Mouse (Mus musculus): ENCODE data around the gene Rnf220.

The Rnf220 gene

DNA sequence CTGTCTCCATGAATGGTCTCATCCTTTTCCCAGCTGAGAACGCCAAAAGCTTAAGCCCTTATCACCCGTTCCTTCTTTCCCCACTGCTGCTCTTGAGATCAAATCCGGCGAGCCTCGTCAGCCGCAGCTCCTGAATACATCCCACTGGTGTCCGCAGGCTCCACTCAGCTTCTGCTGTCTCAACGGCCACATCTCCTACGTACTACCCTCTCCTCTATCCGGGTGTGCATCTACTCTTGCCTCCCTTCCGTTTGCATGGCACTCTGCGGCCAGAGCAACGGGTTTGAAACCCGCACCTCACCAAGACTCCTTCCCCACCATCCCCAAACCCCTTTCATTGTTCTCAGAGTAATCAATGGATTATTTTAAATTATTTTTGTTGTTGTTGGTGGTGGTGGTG is 58.8 kb downstream of the Rnf220 start:
- no peak for DNase-seq (ENCODE audit: low read depth, low spot score)

DNA sequence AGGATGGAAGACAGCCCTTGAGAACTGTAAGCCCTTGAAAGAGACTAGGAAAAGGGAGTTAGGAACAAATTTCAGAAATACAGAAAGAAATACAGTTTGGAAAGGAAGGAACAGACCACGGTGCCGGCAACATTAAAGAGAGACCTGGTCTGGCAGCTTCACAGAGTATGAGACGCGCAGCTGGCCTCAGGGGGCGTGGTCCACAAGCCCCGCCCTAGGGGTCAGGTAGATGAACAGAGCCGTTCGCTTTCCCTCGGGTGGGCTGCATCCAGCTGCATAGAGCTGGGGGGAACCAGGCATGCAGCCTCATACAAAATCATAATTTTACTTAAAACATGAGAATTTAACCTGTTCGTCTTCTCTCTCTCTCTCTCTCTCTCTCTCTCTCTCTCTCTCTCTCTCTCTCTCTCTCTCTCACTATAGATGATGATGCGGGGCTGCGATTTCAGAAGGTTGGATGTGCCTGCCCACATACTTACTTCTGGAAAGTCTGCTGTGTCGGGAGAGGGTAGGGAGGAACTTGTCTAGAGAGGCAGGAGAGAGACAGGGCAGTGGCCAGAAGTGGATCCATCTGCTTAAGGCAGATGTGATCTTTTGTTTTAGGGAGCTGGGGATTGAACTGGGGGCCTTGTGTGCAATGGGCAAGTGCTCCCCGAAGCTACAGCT is 59.7 kb downstream of the Rnf220 start:
- DNase-seq (ENCODE audit: low read depth, low spot score), result no peak

DNA sequence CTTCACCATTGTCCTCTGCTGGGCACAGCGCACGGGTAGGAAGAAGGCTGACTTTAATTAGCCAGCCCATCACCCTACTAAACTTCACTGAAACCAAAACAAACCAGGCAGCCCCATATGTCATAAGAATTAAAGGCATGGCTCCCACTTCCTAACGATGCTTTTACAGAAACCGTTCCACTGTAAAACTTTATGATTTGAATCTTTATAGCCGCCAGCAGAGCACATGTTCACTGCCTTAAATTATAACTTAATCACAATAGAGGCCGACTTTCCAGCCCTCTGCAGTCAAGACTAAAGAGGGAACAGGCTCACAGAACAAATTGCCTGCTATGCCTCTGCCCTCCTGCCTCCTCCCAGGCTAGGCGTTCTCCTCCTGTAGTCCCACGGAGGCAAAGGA is 62.5 kb downstream of the Rnf220 start:
- DNase-seq (ENCODE audit: low read depth, low spot score), result peak; percentile 55

DNA sequence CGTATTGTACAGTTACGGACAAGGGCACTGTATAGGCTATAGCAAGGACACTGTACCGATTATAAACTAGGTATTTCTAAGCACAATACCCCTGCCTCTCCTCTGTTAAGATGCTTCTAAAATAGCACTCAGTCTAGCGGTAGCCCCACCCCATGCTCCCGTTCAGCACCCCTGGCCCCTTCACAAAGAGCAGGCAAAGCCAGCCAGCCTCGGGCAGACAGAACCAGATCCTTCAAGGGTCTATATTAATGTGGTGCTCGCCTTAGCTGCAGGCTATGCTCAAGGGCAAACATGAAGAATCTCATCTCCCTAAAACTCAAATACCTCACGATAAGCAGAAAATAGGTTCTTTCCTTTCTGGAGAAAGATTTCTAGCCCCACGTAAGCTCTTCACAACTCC is 67.2 kb downstream of the Rnf220 start:
- DNase-seq (ENCODE audit: low read depth, low spot score), result no peak

DNA sequence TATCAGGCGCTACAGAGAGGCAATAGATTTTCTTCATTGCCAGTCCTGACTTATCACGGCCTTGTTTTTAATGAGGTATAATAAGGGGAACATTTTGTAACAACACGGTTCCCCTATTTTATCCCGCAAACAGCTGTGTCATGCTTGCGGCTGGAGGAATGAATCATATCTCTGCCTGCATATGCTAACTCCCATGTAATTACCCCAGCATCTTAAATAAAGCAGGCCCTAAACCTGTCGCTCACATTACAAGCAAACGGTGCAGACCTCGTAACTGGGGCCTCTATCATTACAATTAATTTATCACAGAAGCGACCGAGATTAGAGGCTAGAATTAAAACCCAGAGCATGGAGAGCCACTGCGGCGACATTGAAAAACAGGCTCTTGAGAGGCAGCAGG is 69.3 kb downstream of the Rnf220 start:
- no peak for DNase-seq (ENCODE audit: low read depth, low spot score)

DNA sequence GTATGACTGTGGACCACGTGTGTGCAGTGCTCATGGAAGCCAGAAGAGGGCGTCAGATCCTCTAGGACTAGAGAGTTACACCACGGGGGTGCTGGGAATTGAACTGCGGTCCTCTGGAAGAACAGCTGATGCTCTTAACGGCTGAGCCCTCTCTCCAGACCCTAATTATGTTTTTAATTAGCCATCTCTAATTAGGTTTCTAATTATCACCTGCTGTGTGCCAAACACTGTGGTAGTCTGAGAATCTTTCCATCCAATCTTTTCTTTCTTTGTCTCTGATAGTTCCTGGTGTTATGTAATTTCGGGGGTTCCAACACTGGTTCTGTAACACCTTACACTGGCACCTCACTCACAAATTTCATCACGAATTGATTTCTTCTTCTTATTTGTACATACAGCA is 75.8 kb downstream of the Rnf220 start:
- DNase-seq (ENCODE audit: low read depth, low spot score), result no peak

DNA sequence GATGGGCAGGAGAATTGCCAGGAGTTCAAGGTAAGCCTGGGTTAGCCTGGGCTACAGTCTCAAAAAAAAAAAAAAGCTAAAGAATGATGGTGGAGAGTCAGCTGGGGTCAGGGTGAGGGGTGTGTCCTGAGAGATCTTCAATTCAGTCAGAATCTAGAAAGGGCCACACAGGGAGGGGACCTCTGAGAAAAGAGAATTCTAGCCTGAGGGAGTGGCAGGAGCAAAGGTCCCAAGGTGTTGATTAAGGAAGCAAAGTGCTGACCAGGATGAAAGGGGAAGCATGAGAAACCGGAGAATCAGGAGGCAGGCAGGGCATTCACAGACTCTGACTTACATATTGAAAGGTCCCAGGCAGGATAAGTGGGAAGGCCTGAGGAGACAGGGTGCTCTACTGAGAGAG is 80.0 kb downstream of the Rnf220 start:
- no peak for DNase-seq (ENCODE audit: low read depth, low spot score)

DNA sequence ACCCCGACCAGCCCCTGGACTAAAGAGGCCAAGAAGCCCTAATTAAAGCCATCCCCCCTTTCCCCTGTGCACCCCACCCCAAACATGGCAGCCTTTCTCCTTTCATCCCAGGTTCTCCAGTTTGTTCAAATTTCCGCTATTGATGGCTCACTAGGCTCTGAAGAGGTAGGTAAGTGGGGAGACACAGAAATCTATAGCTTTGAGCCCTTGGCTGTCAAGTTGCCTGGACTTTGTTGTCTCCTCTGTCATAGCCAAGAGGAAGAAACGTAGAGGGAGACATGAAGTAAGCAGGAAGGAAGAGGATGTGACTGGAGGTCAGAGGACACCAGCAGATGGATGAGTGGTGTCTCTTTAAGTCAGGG is 86.8 kb downstream of the Rnf220 start:
- no peak for DNase-seq (ENCODE audit: low read depth, low spot score)

DNA sequence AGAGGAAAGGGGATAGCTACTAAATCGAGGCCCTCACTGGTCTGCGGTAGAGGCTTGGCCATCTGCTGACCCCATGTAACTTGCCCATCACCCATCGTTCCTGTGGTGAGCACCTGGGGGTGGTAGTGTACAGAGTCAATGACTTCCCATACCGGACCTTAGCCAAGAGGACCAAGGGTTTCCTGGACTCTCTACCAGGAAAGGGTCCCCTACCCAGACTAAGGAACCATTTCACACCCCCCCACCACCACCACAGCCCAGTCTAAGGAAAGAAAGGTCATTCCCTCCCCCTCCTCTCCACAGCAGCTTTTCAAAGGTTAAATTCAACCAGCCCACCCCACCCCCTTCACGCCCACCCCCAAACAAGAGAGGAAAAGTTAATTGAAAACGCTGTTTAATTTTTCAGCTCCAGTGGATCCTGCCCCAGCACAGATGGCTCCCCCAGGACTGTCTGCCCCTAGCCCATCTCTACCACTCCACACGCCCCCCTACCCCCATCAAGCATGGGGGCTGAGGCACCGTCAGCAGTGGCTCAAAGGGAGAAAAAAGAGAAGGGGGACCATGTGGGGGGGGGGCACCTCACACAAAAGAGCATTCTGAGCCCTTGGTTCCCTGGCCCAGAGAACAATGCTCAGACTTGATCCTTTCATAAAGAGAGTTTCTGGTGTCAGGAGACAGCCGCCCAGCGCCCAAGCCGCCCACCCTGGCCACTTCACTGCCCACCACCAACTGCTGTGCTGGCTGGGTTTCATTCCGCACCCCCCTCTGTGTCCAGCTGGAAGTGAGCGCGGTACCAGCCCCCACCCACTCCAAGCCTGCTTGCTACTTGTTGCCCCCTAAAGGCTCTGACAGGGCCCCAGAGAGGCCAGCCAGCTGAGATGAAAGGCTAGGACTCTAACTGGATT is 87.5 kb downstream of the Rnf220 start:
- DNase-seq (ENCODE audit: low read depth, low spot score), result no peak

DNA sequence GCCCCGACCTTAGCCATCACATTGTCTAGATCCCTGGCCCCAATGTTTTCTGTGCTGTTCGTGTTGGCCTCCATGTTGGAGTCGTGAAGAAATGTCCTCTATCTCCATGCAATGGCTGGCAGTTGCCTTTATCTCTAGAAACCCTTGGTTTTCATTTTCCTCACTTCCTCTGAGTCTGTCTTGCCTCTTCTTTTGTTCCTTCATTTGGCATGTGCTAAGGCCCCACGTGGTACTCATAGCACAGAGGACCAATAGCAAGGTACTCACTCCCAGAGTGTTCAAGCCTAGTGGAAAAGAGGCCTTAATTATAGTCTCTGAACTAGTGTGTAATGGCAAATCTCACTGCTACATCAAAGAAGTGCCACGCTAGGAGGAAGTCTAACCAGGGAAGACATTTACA is 88.9 kb downstream of the Rnf220 start:
- no peak for DNase-seq (ENCODE audit: low read depth, low spot score)

DNA sequence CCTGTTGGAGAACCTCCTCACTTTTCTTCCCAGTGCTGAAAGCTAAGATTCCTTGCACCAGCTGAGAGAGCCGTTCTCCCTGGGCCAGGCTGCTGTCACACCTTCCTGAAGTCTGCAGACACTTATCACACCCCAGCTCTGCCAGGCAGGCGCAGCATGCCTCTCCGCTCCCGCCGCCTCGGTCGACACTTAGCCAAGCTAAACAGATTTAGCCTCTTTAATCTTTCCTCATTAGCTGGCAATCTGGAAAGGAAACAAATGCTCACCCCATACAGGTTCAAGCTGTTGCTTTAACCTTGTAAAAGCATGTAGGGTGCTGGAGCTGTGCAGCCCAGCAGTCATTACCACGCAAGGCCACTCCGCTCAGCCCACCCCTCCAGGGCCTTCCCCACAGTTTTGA is 90.9 kb downstream of the Rnf220 start:
- DNase-seq (ENCODE audit: low read depth, low spot score), result peak; percentile 55

DNA sequence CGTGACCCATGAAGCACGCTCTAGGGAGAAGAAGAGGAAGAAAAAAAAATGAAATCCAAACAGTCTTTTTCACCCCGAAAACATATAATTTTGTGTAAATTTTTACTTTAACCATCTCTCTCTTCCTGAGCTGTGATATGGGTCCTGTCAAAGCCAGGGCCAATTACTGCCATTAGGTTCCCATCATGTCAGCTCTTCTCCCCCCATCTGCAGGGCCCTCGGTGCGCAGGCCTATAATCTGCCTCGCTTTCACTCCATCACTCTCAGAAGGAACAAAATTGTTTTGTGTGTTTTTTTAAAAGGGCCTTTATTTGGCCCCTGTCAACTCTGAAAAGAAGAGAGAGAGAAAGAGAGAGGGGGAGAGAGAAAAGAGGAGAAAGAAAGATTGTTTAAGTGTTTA is 91.6 kb downstream of the Rnf220 start:
- no peak for DNase-seq (ENCODE audit: low read depth, low spot score)

DNA sequence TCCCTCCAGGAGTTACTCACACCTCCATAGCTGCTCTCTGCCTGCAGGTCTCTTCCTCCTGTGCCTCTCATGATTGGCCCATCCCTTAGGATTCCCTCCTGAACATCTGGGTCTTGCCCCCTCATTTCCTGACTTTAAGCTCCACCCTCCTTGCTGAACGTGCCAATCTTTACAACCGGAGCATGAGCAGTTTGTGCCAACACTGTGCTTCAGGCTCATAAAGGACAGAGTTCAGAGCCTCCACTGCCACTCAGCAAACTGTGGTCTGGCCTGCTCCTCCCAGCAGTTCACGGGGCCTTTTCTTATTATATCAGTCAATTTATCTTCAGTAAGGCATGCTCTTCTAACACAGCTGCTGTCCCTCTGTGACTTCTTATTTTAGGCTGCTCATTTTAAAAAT is 93.4 kb downstream of the Rnf220 start:
- no peak for DNase-seq (ENCODE audit: low read depth, low spot score)

DNA sequence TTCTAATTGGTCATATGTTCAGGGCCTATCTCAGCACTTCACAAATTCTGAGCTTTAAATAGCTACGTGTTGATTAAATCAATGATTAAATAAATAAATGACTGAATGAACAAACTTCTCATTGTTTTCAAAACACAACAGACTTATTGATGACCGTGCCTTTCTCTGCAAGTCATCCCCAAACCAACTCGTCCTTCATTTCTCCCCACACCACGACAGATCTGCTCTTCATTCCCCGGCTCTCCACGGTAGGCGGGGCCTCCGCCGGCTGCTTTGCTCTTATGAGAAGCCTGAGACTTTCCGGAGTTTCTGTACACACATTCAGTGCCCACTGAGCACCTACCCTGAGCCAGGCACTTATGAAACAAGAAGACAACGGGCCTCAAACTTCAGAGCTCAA is 99.7 kb downstream of the Rnf220 start:
- no peak for DNase-seq (ENCODE audit: low read depth, low spot score)

DNA sequence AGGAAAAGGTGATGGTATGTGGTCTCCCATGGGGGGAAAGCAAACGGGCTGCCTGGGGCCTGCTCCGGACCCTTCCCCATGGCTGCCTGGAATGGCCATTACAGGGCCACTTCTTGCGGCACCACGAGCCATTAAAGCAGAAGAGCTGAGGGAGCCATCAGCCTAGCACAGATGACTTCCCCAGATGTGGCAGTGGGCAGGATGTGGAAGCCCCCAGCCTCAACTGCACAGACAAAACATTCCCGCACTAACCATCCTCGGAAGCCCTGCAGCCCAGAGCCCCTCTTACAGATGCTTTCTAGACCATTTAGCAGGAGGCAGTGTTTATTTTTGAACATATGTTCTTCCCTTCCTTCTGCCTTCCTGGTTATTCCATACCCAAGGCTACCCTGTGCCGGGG is 103.8 kb downstream of the Rnf220 start:
- DNase-seq (ENCODE audit: low read depth, low spot score), result no peak

DNA sequence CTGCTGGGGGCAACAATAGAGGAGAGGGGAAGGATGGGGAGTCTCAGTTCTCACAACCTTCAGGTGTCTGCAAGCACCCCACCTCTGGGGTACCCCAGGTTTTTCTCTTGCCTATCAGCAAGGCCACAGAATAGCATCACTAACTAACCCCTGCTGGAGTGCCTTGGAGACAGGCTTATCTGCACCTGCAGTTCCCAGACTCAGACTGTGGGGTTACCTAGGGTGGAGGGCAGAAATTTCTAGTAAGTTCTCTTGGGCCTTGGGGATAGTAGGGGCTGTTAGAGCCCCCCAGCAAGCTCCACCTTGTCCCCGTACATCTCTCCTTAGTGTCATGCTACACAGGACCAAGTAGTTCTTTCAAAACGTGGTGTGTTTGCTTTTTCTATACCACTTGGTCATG is 104.5 kb downstream of the Rnf220 start:
- DNase-seq (ENCODE audit: low read depth, low spot score), result no peak

DNA sequence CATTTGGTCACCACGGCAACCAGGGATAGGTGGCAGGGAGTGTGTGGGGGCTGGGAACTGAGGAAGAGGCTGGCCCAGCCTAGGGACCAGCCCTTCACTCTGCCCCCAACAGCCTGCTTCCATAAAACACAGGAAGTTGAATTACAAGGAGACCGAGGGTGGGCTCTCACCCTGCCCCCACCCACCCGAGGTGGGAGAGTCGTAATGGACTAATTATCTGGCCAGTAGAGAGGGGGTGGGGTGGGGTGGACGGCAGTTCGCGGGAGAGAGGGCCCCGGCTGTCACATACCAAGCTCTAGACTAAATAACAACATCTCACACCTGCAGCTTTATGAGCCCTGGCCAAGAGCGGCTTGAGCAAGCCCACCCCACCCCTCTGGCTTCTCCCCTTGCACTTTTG is 104.9 kb downstream of the Rnf220 start:
- peak; percentile 90 for DNase-seq (ENCODE audit: low read depth, low spot score)

DNA sequence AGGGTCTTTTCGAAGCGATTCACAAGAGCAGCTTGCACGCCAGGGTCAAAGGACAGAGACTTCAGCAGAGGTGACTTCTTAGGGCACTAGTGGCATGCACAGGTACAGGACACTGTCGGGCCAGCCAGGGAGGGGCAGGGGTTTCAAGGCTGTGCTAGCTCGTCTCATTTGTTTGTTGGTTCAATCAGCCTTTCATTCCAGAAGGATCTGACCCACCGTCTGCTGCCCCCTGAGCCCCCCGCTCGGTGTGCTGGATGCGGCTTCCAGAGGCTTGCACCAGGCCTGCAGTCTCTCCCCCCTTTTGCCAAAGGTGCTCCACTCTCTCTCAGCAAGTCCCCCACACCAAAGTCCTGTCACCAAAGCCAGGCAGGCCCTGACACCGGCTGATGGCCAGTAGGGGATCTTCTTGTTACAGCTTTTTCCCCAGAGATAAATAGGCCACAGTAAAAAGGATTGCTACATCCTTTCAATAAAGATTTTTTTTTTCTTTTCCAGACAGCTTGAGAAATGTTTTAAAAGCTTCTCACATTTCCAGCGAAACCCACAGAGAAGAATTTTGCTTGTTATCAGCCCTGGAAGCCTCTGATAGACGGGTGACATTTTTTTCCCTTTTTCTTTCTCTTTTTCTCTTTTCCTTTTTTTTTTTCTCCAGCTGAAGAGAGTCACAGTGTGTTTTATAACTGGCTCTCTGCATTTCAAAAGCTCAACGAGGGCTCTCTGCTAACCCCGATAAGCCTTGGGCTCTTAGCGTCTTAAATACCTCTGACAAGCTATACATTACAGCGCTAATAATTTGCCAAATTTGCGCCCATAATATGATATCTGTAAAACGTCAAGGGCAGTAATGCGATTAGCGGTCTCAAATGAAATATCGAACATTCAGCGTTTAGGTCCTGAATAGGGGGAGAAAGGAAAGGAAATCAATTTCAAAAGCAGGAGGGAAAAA is 105.7 kb downstream of the Rnf220 start:
- DNase-seq (ENCODE audit: low read depth, low spot score), result no peak

DNA sequence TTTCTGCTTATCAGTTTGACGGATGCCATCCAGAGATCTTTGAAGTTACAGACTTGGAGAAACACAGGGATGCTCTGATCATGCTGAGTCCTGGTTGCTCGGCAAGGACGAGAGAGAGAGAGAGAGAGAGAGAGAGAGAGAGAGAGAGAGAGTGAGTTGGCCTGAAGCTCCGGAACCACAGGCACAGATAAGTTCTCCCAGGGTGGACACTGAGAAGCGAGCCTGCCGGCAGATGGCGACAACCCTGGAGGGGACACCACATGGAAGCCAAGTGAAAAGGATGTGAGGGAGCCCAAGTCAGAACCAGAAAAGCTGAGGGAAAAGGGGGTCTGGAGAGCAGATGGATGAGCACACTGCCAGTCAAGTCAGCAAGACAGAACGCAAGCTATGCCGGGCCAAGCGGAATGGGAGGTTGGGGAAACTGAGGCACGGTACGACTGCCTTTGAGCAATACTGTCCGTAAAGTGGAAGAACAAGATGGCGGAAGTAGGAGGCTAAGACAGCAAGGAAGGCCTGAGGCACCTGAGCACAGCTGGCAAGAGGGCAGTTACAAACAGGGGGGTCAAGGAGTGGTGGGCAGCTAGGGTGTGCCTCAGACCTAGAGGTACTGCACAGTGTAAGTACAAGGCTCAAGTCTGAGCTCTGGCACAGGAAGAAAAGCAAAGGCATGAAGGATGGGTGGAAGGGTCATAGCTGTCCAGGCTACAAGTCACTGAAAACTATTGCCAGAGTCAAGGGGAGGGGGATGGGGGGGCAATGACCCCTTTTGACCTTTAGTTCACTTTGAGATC is 107.4 kb downstream of the Rnf220 start:
- no peak for DNase-seq (ENCODE audit: low read depth, low spot score)

DNA sequence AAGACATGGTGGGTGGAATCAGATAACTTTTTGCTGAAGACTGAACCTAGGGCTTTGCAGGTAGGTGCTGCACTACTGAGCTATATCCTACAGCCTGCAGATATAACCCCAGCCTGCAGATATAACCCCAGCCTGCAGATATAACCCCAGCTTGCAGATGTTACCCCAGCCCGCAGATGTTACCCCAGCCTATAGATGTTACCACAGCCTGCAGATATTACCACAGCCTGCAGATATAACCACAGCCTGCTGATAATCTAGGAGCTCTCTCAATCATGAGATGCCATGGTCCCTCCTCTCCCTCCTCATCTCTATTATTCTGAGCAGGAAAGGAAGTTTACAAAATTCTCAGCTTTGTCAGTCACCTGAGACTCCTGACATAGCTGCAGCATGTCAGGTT is 111.6 kb downstream of the Rnf220 start:
- no peak for DNase-seq (ENCODE audit: low read depth, low spot score)

DNA sequence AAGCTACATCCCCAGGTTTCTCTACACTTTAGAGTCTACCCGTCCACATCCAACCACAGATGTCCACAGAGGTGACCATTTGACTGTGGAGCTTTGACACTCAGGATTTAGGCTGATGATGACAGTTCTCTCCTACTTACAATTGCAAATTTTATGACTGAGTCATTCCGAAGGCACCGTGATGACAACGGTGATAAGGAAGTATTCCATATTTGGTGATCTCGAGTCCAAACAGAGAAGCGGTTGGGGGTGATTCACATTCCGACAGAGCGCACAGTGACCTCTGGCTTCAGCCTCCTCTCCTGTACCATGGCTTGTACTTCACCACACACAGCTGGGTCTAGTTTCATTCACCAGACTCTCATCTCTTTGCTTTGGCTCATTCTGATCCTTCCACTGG is 115.0 kb downstream of the Rnf220 start:
- DNase-seq (ENCODE audit: low read depth, low spot score), result no peak

DNA sequence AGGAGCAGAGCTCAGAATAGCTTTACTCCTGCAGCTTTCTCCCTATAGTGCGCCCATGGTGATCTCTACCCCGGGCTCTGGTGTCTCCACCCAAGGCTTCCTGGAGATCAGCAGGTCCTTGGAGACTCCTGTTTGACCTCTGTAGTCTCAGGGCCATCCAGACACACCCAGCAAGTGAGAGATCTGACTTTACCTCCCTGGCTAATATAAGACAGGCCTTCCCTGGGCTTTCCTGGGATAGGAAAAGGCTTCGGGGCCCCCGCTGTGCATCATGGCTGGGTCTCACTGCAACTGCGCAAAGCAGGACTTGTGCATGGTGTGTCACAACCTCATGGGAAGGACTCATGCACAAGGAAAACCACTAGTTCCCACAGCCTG is 116.3 kb downstream of the Rnf220 start:
- no peak for DNase-seq (ENCODE audit: low read depth, low spot score)
